Mouse (Mus musculus) lung, embryonic 16.5 days (tissue): ENCODE results near the gene Ramac. TPM values are rescaled to one million over a fixed set of nuclear protein-coding genes. Genes with fewer than 3 reads are reported as not detected.

ENCODE experiments used
- ATAC-seq: fragments of 200-750 bp; cut with Nextera tagmentation; 2 replicates; pipeline ENCODE4 v1.8.0; 2017; ENCODE audit warnings: low read depth, mild to moderate bottlenecking, moderate library complexity
- H3K27ac ChIP-seq: fragments of 300-500 bp; sonication (generic); 2 replicates; pipeline ENCODE4 v1.5.1; 2014; ENCODE audit warnings: mild to moderate bottlenecking, control low read depth, low read length
- H3K27me3 ChIP-seq: fragments of 300-500 bp; sonication (generic); 2 replicates; pipeline ENCODE4 v1.6.1; 2014; ENCODE audit warnings: low read depth, low read length, mixed read lengths; ENCODE audit not compliant: control insufficient read depth, insufficient read depth
- H3K36me3 ChIP-seq: fragments of 300-500 bp; sonication (generic); 2 replicates; pipeline ENCODE4 v1.6.1; 2014; ENCODE audit warnings: low read length; ENCODE audit not compliant: control insufficient read depth, insufficient read depth
- H3K4me1 ChIP-seq: fragments of 300-500 bp; sonication (generic); replicated peaks from 2 replicates; pipeline ENCODE4 v1.6.1; 2014; ENCODE audit warnings: low read length, mixed read lengths; ENCODE audit not compliant: control insufficient read depth, insufficient read depth
- H3K4me2 ChIP-seq: fragments of 300-500 bp; sonication (generic); 2 replicates; pipeline ENCODE4 v1.6.1; 2014; ENCODE audit warnings: low read depth, low read length, control low read depth
- H3K4me3 ChIP-seq: fragments of 300-500 bp; sonication (generic); 2 replicates; pipeline ENCODE4 v1.5.1; 2014; ENCODE audit warnings: mild to moderate bottlenecking, low read length, control low read depth
- H3K9ac ChIP-seq: fragments of 300-500 bp; sonication (generic); 2 replicates; pipeline ENCODE4 v1.6.1; 2014; ENCODE audit warnings: low read length, control low read depth
- H3K9me3 ChIP-seq: fragments of 300-500 bp; sonication (generic); 2 replicates; pipeline ENCODE4 v1.6.1; 2016; ENCODE audit warnings: low read length; ENCODE audit not compliant: control insufficient read depth
- WGBS: fragments of 180-500 bp; shearing (Covaris S2); extraction: QIAGEN DNeasy Blood & Tissue Kit; methylation state at CpG from one replicate; pipeline ENCODE4 v1.1.7; 2014; 5-methylcytosine and 5-hydroxymethylcytosine counted together
- polyA plus RNA-seq: library from polyadenylated mRNA; unstranded; fragments of >200 nt; fragmentation: Nextera tagmentation; extraction: Ambion mirVana; gene quantifications from 2 replicates; pipeline ENCODE4 v1.2.1, GENCODE M21; 2015

The Ramac gene
- polyA plus RNA-seq, result 136 and 139 TPM in 2 replicates

- peak; percentile 97 for ATAC-seq
- Histone ChIP-seq H3K9me3 (no peaks in the 10 kb centered on the region), H3K9ac (peak within 1 kb of the TSS; percentile 83), H3K4me1 (peaks cover 7% of the 10 kb centered on the region), H3K27me3 (no peaks in the 10 kb centered on the region), H3K36me3 (no peaks in the 10 kb centered on the region), H3K27ac (peak within 1 kb of the TSS; percentile 89), H3K4me3 (peak within 1 kb of the TSS; percentile 99), H3K4me2 (peak within 1 kb of the TSS; percentile 90)
- WGBS, result 0% methylated on average over 55 of the region's 56 CpGs
Observed at GRCm38 (mm10) chr7:81762180-81763109, at the start of gene Ramac. TSS of gene Ramac (plus strand) at chr7:81762925.

- no peaks in the 10 kb centered on the region; the same call in 1 of the 2 replicates for H3K4me1 ChIP-seq
- WGBS, result 86% methylated on average over 1 of the region's 1 CpGs
- H3K27me3 ChIP-seq, result peaks cover 3% of the 10 kb centered on the region; the same call in 1 of the 2 replicates
- H3K9ac ChIP-seq, result no peak overlapping the region
- H3K36me3 ChIP-seq, result no peaks in the 10 kb centered on the region
- H3K4me3 ChIP-seq, result no peak overlapping the region
- ATAC-seq, result no peak
- H3K27ac ChIP-seq, result no peak overlapping the region
- H3K9me3 ChIP-seq, result no peaks in the 10 kb centered on the region
- no peak overlapping the region for H3K4me2 ChIP-seq
Observed at GRCm38 (mm10) chr7:81718657-81719056, 44.1 kb upstream of the Ramac start.

DNA sequence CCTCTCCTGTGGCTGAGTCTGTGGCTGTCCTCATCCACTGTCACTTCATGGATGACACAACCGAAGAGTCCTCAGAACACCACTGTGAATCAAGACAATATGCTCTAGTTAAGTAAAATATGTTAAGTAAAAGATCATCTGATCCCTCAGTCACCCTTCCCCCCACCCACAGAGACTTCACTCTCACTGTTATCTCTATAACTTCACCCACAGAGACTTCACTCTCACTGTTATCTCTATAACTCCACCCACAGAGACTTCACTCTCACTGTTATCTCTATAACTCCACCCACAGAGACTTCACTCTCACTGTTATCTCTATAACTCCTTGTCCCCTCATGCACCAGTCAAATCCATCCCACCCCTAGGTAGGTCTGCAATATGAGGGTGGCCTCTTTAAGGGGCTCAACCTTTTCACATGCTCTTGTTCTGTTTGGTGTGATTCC, 43.5 kb upstream of the Ramac start:
- Histone ChIP-seq H3K4me1 (no peaks in the 10 kb centered on the region; the same call in 1 of the 2 replicates), H3K27me3 (peaks cover 3% of the 10 kb centered on the region; the same call in 1 of the 2 replicates), H3K36me3 (no peaks in the 10 kb centered on the region), H3K9me3 (no peaks in the 10 kb centered on the region), H3K4me3 (no peak overlapping the region), H3K9ac (no peak overlapping the region), H3K4me2 (no peak overlapping the region), H3K27ac (no peak overlapping the region)
- WGBS, result 75% methylated on average over 1 of the region's 1 CpGs
- ATAC-seq, result no peak

GRCm38 (mm10) chr7:81721271-81721670, 41.5 kb upstream of the Ramac start:
- Histone ChIP-seq H3K27ac (no peak overlapping the region), H3K9me3 (no peaks in the 10 kb centered on the region), H3K36me3 (no peaks in the 10 kb centered on the region), H3K9ac (no peak overlapping the region), H3K27me3 (no peaks in the 10 kb centered on the region), H3K4me2 (no peak overlapping the region), H3K4me3 (no peak overlapping the region), H3K4me1 (peaks cover 6% of the 10 kb centered on the region; the same call in 1 of the 2 replicates)
- 59% methylated on average over 5 of the region's 5 CpGs for WGBS
- no peak for ATAC-seq

- Histone ChIP-seq H3K27me3 (no peaks in the 10 kb centered on the region), H3K27ac (no peak overlapping the region), H3K9ac (no peak overlapping the region), H3K4me3 (no peak overlapping the region), H3K9me3 (no peaks in the 10 kb centered on the region), H3K36me3 (no peaks in the 10 kb centered on the region), H3K4me1 (peaks cover 8% of the 10 kb centered on the region; the same call in 1 of the 2 replicates), H3K4me2 (no peak overlapping the region)
- 85% methylated on average over 10 of the region's 10 CpGs for WGBS
- no peak for ATAC-seq
Observed at GRCm38 (mm10) chr7:81723851-81724250, 38.9 kb upstream of the Ramac start.

- Histone ChIP-seq H3K27me3 (no peaks in the 10 kb centered on the region), H3K4me1 (peaks cover 8% of the 10 kb centered on the region; the same call in 1 of the 2 replicates), H3K9ac (no peak overlapping the region; the same call in 1 of the 2 replicates), H3K9me3 (no peaks in the 10 kb centered on the region), H3K4me2 (peak overlapping the region; percentile 26), H3K36me3 (no peaks in the 10 kb centered on the region), H3K27ac (peak overlapping the region; percentile 66), H3K4me3 (no peak overlapping the region)
- 39% methylated on average over 18 of the region's 18 CpGs for WGBS
- ATAC-seq, result peak; percentile 69
Observed at GRCm38 (mm10) chr7:81725986-81726727, 36.6 kb upstream of the Ramac start.

DNA sequence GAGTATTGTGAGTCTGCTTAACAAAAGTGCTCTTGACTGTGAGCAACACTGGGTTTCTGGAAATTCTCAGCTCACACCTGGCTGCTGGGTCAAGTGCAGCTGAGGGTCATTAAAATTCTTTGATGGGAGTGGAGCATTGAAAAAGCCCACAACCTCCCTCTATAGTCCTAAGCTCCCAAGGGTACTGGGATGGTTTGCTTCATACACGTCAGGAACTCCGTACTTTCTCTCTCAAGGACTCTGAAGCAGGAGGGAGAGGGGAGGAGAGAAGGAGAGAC, 36.1 kb upstream of the Ramac start:
- no peak overlapping the region for H3K4me3 ChIP-seq
- WGBS, result 37% methylated on average over 2 of the region's 2 CpGs
- peaks cover 8% of the 10 kb centered on the region; the same call in 1 of the 2 replicates for H3K4me1 ChIP-seq
- no peaks in the 10 kb centered on the region for H3K36me3 ChIP-seq
- no peak overlapping the region; the same call in 1 of the 2 replicates for H3K9ac ChIP-seq
- H3K9me3 ChIP-seq, result no peaks in the 10 kb centered on the region
- peak overlapping the region; percentile 66 for H3K27ac ChIP-seq
- peak; percentile 89 for ATAC-seq
- H3K27me3 ChIP-seq, result no peaks in the 10 kb centered on the region
- H3K4me2 ChIP-seq, result 0 out of 2 replicates have a peak overlapping the region, but pooled peaks have one; percentile 26

DNA sequence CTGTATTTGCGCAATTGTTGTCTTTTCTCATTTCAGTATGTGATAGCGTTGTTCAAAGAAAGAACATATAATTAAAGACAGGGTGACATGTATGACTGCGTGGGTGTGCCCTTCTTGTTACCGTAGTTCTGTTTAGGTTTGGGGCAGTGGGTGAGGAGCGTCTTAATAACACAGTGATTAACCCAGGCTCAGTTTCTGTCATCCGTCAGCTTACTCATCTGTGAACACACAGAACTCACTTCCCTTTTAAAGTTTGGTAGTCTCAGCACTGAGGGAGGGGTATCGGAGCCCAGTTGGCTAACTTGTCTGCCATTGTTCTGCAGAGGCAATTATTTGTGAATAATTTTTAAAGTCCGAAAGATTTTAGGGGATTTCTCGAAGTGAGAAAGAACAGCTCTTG, 35.0 kb upstream of the Ramac start:
- H3K9me3 ChIP-seq, result no peaks in the 10 kb centered on the region
- H3K4me3 ChIP-seq, result no peak overlapping the region
- H3K4me2 ChIP-seq, result no peak overlapping the region
- no peak overlapping the region for H3K9ac ChIP-seq
- ATAC-seq, result no peak
- 66% methylated on average over 9 of the region's 9 CpGs for WGBS
- no peaks in the 10 kb centered on the region for H3K27me3 ChIP-seq
- peaks cover 8% of the 10 kb centered on the region; the same call in 1 of the 2 replicates for H3K4me1 ChIP-seq
- H3K27ac ChIP-seq, result no peak overlapping the region
- no peaks in the 10 kb centered on the region for H3K36me3 ChIP-seq

- no peak overlapping the region for H3K27ac ChIP-seq
- H3K4me3 ChIP-seq, result no peak overlapping the region
- no peaks in the 10 kb centered on the region for H3K9me3 ChIP-seq
- peaks cover 8% of the 10 kb centered on the region; the same call in 1 of the 2 replicates for H3K4me1 ChIP-seq
- H3K27me3 ChIP-seq, result no peaks in the 10 kb centered on the region
- WGBS, result 75% methylated on average over 9 of the region's 9 CpGs
- ATAC-seq, result no peak
- no peak overlapping the region for H3K4me2 ChIP-seq
- H3K36me3 ChIP-seq, result no peaks in the 10 kb centered on the region
- H3K9ac ChIP-seq, result no peak overlapping the region
Observed at GRCm38 (mm10) chr7:81729787-81730186, 32.9 kb upstream of the Ramac start.
